Mouse (Mus musculus): ENCODE data around the gene Lrrc17.
A peak's percentile ranks its signal among the peaks of the same experiment; 100 is the strongest.
"Not testable (repeated sequence)": the region's sequence is repeated elsewhere in the genome, so short reads cannot be mapped to it uniquely, and the experiment has no call there.

Gene Lrrc17

DNA sequence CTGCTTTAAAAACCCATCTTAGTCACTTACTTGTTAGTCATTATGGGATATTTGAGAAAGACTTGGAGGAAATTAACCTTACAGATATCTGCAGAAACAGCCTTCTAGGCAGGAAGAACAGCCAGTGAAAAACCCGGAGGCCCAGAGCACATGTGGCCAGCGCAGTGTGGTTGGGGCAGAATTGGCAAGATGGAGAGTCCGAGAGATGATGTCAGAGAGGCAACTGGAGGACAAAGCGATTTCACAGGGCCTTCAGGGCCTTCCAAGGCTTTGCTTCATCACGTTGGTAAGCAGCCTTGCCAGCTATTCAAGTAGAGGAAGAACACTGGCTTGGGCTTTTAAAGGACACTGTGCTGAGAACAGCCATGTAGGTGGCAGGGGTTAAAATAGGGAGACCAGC lies 10.4 kb upstream of the Lrrc17 start:
- DNase-seq (ENCODE audit: low read depth, low spot score), result peak; percentile 80

DNA sequence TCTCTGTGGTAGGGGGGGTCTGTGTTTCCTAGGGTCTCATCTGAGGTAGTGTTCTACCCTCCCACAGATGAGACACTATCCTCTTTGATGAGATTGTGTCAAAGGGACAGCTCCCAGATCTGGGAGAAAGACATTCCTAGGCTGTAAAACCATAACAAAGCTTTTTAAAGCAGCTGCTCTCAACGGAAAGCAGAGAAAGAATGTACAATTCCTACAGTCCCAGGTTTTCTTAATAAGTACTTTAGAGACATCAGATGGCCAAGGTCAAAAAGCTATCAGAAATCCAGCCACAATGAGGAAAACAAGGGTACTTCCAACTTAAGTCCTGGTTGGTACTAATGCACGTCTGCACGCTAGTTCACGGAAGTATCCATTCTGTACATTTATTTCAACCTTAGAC lies 1.1 kb upstream of the Lrrc17 start:
- DNase-seq (ENCODE audit: low read depth, low spot score), result no peak

DNA sequence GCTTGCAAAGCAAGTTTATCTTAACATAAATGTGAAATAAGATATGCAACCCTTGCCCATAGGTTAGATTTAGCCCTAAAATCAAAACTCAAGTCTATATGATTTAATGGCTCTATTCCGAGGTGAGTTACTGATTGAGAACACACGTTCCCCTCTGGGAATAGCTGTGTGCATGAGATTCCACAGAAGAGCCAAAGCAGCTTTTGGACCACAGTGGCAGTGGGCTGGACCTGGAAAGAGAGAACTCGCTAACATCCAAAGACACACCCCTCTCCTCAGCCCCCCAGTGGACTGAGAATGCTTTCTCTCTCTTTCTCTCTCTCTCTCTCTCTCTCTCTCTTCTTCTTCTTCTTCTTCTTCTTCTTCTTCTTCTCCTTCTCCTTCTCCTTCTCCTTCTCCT lies 1.5 kb downstream of the Lrrc17 start:
- no peak for DNase-seq (ENCODE audit: low read depth, low spot score)

DNA sequence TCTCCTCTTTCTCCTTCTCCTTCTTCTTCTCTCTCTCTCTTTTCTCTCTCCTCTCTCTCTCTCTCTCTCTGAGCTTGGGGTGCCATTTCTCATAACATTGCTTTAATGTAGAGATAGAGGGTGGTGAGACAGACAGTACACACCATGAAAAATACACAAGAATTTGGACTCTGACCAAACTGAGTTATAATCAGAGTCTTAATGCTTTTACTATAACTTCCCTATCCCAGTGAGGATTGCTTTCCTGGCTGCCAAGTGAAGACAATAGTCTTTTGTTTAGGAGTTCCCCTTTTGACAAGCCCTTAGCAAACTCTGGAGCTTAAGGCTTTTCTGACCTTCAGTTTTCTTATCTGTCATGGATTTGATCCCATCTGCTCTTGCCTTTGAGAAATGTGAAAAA lies 1.9 kb downstream of the Lrrc17 start:
- no peak for DNase-seq (ENCODE audit: low read depth, low spot score)

DNA sequence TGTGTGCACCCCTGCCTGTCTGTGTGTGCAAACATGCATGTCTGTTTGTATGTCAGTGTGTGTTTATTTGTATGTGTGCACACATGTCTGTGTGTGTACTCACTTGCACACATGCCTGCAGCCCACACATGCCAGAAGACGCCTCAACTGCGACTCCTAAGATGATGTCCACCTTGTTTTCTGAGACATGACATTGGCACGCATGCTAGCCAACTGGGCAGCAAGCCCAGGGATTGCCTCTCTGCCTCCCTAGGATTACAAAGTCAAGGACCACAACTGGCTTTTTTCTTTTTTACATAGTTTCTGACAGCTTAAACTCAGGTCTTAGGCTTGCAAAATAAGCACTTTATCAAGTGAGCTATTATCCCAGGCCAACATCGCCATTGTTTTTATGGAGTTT lies 2.4 kb downstream of the Lrrc17 start:
- no peak for DNase-seq (ENCODE audit: low read depth, low spot score)

DNA sequence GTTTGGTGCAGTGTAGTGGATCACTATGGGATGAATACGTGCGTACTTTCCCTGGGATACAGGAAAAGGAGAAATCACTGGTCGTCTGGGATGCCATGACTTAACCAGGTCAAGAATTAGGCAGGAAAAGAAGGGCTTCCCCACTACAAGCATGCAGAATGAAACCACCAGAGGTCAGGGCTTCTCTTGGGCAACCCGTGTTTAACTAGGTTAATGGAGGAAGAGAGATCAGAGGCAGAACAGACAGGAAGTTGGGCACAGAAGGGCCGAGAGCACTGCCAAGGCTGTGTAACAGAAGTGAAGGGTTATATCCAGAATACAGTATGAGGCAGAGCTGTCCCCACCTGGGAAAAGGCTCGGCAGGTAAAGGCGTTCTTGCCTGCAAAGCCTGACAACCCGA lies 3.6 kb downstream of the Lrrc17 start:
- DNase-seq (ENCODE audit: low read depth, low spot score), result no peak

DNA sequence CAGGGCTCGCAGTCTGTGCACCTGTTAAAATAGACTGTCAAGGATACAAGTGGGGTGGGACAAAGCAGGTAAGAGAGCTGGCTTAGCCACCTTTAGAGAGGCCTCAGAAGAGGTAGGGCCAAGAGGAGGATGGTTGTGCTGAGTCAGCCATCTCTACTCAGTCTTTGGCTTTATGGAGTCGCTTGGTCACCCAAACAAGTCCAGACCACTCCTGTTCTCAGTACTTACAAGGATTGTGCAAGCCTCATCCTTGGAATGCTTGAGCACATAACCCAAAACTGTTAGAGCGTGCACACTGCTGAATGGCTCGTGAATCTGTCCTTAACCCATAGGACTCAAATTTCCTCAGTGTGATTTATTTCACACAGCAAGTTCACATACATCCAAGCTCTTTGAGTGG lies 10.3 kb downstream of the Lrrc17 start:
- DNase-seq (ENCODE audit: low read depth, low spot score), result no peak

DNA sequence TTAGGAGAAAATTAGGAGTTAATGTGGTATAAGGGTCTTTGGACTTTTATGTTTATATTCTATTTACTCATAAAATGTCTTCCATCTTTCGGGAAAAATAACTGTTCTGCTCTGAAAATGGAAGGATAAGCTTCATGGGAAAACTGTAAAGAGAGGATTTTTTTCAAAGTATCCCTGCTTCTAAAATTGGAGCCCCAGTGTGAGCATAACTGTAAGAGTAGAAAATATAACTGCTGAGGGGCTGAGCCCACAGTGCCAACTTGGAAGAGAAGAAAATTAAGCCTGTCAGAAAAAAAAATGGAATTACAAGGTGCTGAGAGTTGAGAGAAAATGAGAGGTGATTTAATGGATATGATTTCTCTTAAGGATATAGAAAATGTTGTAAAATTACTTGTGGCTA lies 11.4 kb downstream of the Lrrc17 start:
- DNase-seq (ENCODE audit: low read depth, low spot score), result no peak

DNA sequence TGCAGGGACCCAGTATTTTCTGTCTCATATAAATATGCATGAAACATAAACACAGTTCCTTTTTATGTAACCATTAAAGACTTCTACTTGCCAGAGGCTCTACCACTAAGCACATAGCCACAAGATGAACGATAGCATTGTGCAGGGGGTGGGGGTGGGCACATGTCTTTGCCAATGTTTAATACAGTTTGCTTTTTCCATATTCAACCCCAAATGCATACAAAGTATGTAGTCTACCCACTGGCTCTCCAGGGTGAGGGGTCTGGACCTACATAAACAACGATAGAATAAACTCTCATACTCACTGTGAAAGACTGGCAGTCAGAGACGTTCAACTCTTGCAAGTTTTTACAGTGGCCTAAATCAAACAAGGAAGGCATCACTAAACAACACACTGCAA lies 13.1 kb downstream of the Lrrc17 start:
- no peak for DNase-seq (ENCODE audit: low read depth, low spot score)

DNA sequence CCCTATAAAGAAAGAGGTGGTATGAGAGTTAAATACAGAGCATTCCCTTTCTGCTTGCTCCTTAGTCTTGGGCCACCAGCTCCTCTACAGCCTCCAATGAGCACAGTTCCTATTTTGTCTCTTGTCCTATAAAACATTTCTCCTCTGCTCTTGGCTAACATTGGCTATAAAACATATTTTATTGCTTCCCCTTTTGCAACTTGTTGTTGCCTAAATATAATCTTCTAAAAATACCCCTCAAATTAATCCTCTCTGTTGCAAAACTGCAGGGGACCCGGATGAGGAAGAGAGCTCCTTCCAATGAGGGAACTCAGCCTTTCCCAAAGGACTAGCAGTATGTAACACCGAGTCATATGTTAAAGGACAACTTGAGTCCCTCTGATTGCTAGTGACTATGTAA lies 20.6 kb downstream of the Lrrc17 start:
- DNase-seq (ENCODE audit: low read depth, low spot score), result peak; percentile 36

DNA sequence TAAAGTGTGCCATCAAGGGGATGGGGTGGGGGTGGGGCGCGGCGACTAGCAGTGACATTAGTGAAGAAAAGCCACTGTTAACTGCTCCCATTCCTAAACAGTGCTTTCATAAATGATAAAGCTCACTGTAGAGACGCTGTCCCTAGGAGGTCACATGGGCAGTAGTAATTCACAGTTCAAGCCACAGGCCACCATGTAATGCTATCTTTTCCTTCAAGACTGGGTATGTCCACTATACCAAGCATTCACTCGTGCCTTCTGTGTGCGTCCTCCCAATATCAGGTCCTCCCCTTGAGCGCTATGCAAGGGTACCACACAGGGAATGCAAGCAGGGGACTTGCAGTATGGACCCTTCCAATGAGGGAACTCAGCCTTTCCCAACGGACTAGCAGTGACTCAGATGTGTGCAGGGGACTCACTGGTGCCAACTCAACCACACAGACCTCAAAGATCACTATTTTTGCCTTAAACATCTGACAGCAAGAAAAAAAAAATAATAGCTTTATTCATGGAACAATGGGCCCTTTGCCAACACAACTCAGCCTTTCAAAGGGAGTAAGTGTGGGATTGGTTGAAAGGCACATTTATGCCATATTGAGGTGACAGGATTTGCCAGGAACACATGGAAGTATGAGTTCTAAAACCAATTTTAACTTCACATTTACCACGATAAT lies 22.2 kb downstream of the Lrrc17 start:
- no peak for DNase-seq (ENCODE audit: low read depth, low spot score)

DNA sequence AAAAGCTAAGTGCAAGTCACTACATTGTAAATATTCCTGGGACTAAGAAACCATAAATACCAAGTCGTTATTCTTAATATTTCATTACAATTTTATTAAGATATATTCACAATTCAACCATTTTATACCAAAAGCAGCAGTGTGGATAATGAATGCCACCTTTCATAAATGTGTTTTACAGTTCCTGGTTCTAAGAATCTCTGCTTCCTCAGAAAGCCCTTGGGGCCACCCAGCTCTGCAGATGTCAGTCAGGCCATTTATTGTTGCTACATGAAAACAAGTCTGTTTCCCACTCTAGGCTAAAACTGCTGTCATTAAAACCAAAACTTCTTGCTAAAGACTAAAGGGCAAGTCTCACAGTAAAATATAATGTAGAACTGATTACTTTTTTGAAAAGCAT lies 24.4 kb downstream of the Lrrc17 start:
- no peak for DNase-seq (ENCODE audit: low read depth, low spot score)

DNA sequence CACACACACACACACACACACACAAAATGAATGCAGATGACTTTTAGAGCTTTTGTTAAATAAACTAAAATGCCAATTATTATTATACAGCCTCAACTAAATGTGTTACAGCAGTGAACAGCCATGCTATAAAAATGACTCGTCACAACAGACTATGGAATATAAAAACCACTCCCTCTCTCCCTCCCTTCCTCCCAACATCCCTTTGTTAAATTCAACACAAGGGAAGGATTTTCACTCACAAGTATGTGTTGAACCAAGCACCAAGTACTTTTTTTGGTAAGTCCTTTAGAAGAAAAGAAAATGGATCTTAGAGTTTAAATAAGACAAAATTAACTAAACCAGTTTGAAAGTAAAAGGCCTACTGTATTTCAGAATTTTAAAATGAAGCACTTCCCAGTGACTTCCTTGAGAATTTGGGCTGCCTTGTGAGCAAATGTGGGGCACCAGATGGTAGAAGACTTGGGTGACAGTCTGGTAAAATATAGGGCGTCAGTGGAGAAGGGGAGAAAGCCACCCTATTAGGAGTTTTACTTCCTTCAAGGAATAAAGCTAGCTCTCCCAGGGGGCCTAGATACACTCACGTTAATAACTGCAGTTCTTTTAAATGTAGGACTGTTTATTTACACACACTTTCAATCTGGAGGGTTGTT lies 29.5 kb downstream of the Lrrc17 start:
- DNase-seq (ENCODE audit: low read depth, low spot score), result no peak

DNA sequence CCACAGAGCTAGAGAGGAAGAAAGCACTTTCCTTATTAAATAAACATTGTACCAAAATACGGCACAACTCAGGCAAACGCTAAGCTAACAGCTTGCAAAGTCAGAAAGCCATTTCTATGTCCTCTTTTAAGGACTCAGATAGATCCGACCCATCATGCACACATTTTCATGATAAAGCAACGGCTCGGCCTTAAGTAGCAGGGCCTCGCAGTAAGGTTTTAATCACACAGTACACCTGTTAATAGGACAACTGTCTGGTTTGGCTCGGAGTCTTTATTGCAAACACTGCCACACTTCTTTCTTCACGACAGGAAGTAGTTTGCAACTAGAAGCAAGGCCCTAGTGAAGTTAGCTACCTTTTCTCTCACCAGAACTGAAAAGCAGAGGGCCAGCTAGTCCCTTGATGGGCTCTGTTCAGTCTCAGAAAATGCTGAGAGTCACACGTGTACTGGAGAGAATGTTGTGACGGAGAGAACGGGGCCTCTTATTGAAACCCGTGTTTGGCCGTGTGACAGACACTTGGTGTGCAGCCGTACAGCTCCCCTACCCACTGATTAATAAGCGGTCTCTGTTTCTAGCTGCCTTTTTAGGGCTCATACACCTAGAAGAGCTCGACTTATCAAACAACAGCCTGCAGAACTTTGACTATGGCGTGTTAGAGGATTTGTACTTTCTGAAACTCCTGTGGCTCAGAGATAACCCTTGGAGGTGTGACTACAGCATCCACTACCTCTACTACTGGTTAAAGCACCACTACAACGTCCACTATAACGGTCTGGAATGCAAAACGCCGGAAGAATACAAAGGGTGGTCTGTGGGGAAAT lies 31.2 kb downstream of the Lrrc17 start:
- no peak for DNase-seq (ENCODE audit: low read depth, low spot score)

DNA sequence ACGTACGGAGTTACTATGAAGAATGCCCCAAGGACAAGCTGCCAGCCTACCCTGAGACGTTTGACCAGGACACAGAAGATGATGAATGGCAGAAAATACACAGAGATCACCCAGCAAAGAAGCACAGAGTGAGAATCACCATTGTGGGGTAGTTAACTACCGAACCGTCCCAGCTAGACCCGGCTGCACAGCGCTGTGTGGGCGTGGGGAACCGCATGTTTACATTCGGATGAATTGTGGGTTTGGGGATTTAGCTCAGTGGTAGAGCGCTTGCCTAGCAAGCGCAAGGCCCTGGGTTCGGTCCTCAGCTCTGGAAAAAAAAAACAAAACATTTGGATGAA lies 31.8 kb downstream of the Lrrc17 start:
- no peak for DNase-seq (ENCODE audit: low read depth, low spot score)

DNA sequence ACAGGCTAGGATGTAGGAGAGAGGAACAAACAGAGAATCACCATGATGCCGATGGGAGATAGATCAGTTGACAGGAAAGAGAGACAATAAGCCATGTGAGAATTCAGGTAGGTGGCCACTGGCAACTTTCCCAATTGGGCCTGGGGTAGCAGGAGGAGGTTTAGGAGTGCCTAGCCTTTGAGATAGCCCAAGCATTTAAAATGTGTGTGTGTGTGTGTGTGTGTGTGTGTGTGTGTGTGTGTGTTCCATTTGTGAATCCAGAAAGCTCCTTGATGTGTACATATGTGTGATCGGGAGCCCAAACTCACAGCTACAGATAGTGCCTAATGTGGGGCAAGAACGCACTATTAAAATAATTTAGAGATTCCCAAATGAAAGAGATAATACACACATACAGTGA lies 34.8 kb downstream of the Lrrc17 start:
- no peak for DNase-seq (ENCODE audit: low read depth, low spot score)

DNA sequence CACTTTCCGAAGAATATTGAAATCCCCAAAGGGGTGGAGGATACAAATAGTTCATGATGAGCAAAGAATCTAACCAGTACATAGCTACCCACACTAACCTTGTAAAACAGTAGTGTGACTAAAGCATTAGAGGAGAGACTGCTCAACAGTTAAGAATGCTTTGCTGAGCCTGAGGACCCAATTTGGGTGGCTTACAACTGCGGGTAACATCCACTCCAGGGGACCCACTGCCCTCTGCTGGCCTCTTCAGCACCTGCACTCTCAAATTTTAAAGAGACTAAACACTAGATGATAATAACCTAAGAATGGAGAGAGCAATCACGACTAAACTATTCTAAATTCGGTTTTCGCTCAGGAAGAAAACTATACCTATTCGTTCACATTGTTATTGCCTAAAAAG lies 43.4 kb downstream of the Lrrc17 start:
- peak; percentile 33 for DNase-seq (ENCODE audit: low read depth, low spot score)

DNA sequence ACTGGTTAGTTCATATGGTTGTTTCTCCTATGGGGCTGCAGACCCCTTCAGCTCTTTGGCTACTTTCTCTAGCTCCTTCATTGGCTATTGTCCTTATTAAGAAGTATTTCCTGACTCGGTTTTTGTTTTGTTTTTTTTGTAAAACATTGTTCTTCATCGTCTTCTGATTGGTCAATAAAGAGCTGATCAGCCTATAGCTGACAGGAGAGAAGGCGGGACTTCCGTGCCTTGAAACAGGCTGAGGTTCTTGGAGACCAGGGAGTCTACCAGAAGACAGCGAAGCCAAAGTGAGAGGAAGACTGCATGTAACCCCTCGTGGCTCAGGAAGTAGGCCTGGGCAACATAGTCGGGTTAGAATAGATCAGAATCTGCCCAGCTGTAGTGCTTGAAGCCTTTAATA lies 44.3 kb downstream of the Lrrc17 start:
- no peak for DNase-seq (ENCODE audit: low read depth, low spot score)

DNA sequence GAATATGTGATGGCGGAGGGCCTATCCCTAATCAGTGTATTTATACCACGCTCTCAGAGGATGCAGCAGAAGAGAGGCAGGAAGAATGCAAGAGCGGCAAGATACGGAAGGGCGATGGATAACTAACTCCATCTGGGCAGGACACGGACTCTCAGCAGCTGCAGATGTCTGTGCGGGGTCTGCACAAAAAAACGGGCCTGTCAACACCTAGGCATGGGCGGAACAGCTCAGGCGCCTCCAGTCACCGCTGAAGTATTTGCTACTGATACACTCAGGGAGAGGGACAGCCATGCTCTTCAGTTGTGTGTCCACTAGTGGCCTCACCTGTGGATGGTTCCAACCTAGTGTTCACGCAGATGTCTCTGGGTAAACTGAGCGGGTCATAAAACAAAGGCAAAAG lies 44.9 kb downstream of the Lrrc17 start:
- no peak for DNase-seq (ENCODE audit: low read depth, low spot score)

DNA sequence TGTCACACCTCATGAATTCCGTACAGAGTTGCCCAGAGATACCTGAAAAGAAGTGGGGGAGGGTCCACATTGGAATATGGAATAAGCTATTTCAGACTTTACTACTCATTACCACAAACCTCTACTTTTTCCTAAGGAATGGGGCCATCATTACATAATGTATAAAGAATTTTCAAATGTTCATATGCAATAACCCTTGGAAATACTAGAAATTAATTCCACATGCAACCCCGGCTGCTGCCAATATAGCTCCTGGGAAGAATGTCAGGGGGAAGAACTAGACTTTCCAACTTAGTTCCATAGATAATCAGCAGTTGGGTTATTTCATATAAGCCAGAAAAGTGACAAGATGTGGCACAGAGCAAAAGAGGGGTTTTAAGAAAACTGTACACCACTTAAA lies 48.7 kb downstream of the Lrrc17 start:
- DNase-seq (ENCODE audit: low read depth, low spot score), result no peak

DNA sequence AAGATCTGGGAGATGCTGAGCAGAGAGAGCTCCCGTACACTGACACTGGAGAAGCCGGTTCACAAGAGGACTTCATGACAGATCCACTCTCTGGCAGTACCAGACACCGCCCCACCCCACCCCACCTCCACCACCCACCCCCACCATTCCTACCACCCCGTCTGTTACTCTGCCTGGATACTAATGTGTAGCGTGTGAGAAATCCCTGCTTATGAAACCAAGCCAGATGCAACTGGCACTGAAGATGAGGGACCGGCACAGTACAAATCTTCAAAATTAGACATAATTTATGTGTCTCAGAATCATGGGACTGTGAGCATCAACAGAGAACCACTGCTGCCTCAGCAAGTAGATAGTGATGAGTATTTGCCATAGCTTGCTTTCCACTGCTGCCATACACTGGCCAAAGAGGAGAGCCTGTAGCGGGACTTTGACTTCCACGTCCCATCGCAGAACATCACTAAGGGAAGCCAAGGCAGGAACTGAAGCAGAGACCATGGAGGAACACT lies 49.9 kb downstream of the Lrrc17 start:
- no peak for DNase-seq (ENCODE audit: low read depth, low spot score)

DNA sequence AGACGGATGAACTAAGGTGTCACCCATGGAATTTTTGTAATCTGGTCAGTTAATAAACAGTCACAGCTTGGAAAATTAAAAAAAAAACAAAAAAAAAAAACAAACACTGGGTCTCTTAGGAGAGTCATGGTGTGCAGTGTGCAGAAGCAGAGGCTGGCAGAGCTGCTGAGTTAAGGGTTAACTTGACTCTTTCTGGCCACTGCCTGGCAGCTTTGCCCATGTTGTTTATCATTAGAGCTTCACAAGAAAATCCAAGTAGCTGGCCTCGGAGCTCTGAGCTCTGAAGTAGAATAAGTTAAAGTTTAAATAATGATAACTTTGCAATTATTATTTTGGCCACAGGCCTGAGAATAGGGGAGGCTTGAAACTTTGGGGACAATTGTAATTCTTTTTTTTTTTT lies 56.2 kb downstream of the Lrrc17 start:
- not testable (repeated sequence) for DNase-seq (ENCODE audit: low read depth, low spot score)

DNA sequence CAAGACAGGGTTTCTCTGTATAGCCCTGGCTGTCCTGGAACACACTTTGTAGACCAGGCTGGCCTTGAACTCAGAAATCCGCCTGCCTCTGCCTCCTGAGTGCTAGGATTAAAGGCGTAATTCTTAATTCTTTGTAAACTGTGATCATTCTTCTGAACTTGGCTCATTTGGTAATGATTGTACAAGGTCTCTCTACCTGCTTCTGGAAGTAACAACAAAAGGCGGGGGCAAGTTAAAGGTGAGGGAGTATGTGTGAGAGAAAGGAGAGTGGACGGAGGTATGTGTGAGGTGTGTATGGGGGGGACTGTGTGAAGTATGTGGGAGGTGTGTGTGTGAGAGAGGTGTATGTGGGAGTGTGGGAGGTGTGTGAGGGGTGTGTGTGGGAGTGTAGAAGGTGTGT lies 56.6 kb downstream of the Lrrc17 start:
- no peak for DNase-seq (ENCODE audit: low read depth, low spot score)
